Mouse (Mus musculus): ENCODE measurements around the gene Tas1r1.

DNA sequence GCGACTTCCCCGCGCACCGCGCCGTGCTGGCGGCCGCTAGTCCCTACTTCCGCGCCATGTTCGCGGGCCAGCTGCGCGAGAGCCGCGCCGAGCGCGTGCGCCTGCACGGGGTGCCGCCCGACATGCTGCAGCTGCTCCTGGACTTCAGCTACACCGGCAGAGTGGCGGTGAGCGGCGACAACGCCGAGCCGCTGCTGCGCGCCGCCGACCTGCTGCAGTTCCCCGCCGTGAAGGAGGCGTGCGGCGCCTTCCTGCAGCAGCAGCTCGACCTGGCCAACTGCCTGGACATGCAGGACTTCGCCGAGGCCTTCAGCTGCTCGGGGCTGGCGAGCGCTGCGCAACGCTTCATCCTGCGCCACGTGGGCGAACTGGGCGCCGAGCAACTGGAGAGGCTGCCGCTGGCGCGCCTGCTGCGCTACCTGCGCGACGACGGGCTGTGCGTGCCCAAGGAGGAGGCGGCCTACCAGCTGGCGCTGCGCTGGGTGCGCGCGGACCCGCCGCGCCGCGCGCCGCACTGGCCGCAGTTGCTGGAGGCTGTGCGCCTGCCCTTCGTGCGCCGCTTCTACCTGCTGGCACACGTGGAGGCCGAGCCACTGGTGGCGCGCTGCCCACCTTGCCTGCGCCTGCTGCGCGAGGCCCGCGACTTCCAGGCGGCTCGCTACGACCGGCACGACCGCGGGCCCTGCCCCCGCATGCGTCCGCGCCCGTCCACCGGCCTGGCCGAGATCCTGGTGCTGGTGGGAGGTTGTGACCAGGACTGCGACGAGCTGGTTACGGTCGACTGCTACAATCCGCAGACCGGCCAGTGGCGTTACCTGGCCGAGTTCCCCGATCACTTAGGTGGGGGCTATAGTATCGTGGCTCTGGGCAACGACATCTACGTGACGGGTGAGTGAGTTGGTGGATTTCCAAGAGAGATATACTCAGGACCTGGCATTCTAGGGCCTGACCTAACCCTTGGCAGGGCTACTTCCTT is 29.0 kb downstream of the Tas1r1 start:
- TF ChIP-seq GATA1 (IDR thresholded peaks at IDR 0.05; ENCODE audit: low read length) (no peak), TAL1 (IDR thresholded peaks at IDR 0.05; ENCODE audit: low read length) (no peak)

Data from erythroblast, embryonic 14.5 days (primary cell).